Mouse (Mus musculus) erythroblast, embryonic 14.5 days (primary cell): Measurements from ENCODE around the gene Pdp2. TPM values are rescaled to one million over a fixed set of nuclear protein-coding genes. Genes with fewer than 3 reads are reported as not detected.

Experiments used
- H3K27me3 ChIP-seq: 2 replicates; pipeline ENCODE4 v1.6.1; 2012; ENCODE audit warnings: inconsistent platforms; ENCODE audit not compliant: control insufficient read depth
- H3K36me3 ChIP-seq: 2 replicates; pipeline ENCODE4 v1.6.1; 2012; ENCODE audit warnings: mild to moderate bottlenecking, inconsistent platforms; ENCODE audit not compliant: control insufficient read depth
- H3K4me1 ChIP-seq: 2 replicates; pipeline ENCODE4 v1.6.1; 2012; ENCODE audit warnings: inconsistent platforms; ENCODE audit not compliant: control insufficient read depth
- H3K4me3 ChIP-seq: replicated peaks from 2 replicates; pipeline ENCODE3; 2012; ENCODE audit warnings: moderate library complexity, mild to moderate bottlenecking, inconsistent platforms
- H3K9me3 ChIP-seq: 2 replicates; pipeline ENCODE4 v1.6.1; 2012; ENCODE audit warnings: low read length, inconsistent platforms, mixed read lengths; ENCODE audit not compliant: control insufficient read depth
- GATA1 ChIP-seq: IDR thresholded peaks from 2 replicates; pipeline ENCODE4 v1.6.1; 2012; ENCODE audit warnings: low read length, inconsistent platforms, mixed read lengths
- TAL1 ChIP-seq: IDR thresholded peaks from 3 replicates; pipeline ENCODE4 v1.6.1; 2012; ENCODE audit warnings: low read length, inconsistent platforms, mixed read lengths
- polyA plus RNA-seq: library from polyadenylated mRNA; stranded (reverse); fragments of >175 nt; gene quantifications from 2 replicates; pipeline ENCODE4 v1.2.3, GENCODE M21; 2012

Gene Pdp2
- polyA plus RNA-seq, 1 experiment = 0.01 TPM

GRCm38 (mm10) chr8:104606329-104606728 lies 15.1 kb downstream of the Pdp2 start:
- no peak for TF ChIP-seq GATA1
- no peak for TF ChIP-seq TAL1
- H3K4me1 ChIP-seq = peaks cover 12% of the 10 kb centered on the region
- H3K4me3 ChIP-seq = no peak overlapping the region
- H3K27me3 ChIP-seq = peaks cover 8% of the 10 kb centered on the region
- H3K9me3 ChIP-seq = no peaks in the 10 kb centered on the region
- no peaks in the 10 kb centered on the region for H3K36me3 ChIP-seq

- TF ChIP-seq TAL1 (no peak), GATA1 (no peak)
- Histone ChIP-seq H3K4me3 (no peak overlapping the region), H3K36me3 (no peaks in the 10 kb centered on the region), H3K27me3 (no peaks in the 10 kb centered on the region), H3K4me1 (no peaks in the 10 kb centered on the region), H3K9me3 (no peaks in the 10 kb centered on the region)
Measured at GRCm38 (mm10) chr8:104607944-104608343, 16.7 kb downstream of the Pdp2 start.

GRCm38 (mm10) chr8:104609222-104609621 lies 18.0 kb downstream of the Pdp2 start:
- Histone ChIP-seq H3K4me1 (no peaks in the 10 kb centered on the region), H3K4me3 (no peak overlapping the region), H3K27me3 (no peaks in the 10 kb centered on the region), H3K9me3 (no peaks in the 10 kb centered on the region), H3K36me3 (no peaks in the 10 kb centered on the region)
- no peak for TF ChIP-seq TAL1
- TF ChIP-seq GATA1 = no peak

GRCm38 (mm10) chr8:104610185-104610766 lies 19.0 kb downstream of the Pdp2 start:
- H3K4me1 ChIP-seq = no peaks in the 10 kb centered on the region
- no peaks in the 10 kb centered on the region for H3K36me3 ChIP-seq
- H3K4me3 ChIP-seq = no peak overlapping the region
- H3K27me3 ChIP-seq = no peaks in the 10 kb centered on the region
- no peaks in the 10 kb centered on the region for H3K9me3 ChIP-seq
- TF ChIP-seq TAL1 (no peak), GATA1 (no peak)

- TF ChIP-seq GATA1 = no peak
- no peak for TF ChIP-seq TAL1
- Histone ChIP-seq H3K27me3 (no peaks in the 10 kb centered on the region), H3K9me3 (no peaks in the 10 kb centered on the region), H3K4me1 (no peaks in the 10 kb centered on the region), H3K4me3 (no peak overlapping the region), H3K36me3 (no peaks in the 10 kb centered on the region)
Measured at GRCm38 (mm10) chr8:104611613-104612012, 20.4 kb downstream of the Pdp2 start.

GRCm38 (mm10) chr8:104613119-104613518 lies 21.9 kb downstream of the Pdp2 start:
- H3K36me3 ChIP-seq = no peaks in the 10 kb centered on the region
- no peaks in the 10 kb centered on the region for H3K27me3 ChIP-seq
- TF ChIP-seq TAL1 = no peak
- TF ChIP-seq GATA1 = no peak

GRCm38 (mm10) chr8:104620765-104621164 lies 29.5 kb downstream of the Pdp2 start:
- TF ChIP-seq TAL1 (no peak), GATA1 (no peak)
- Histone ChIP-seq H3K4me3 (no peak overlapping the region), H3K9me3 (no peaks in the 10 kb centered on the region), H3K36me3 (no peaks in the 10 kb centered on the region), H3K27me3 (no peaks in the 10 kb centered on the region), H3K4me1 (no peaks in the 10 kb centered on the region)

More at GRCm38 (mm10) chr8:104613119-104613518, 21.9 kb downstream of the Pdp2 start:
- Histone ChIP-seq H3K9me3 (no peaks in the 10 kb centered on the region), H3K4me3 (no peak overlapping the region), H3K4me1 (no peaks in the 10 kb centered on the region)

GRCm38 (mm10) chr8:104624161-104624560 lies 32.9 kb downstream of the Pdp2 start, which contains the start of gene Cdh16:
TSS of gene Cdh16 (minus strand) at chr8:104624396.
- no peak within 1 kb of the TSS for H3K4me3 ChIP-seq
- H3K36me3 ChIP-seq = no peaks in the 10 kb centered on the region
- no peaks in the 10 kb centered on the region for H3K27me3 ChIP-seq
- TF ChIP-seq TAL1 (no peak), GATA1 (no peak)
- no peaks in the 10 kb centered on the region for H3K4me1 ChIP-seq
- H3K9me3 ChIP-seq = no peaks in the 10 kb centered on the region

GRCm38 (mm10) chr8:104627065-104627740 lies 36.0 kb downstream of the Pdp2 start:
- Histone ChIP-seq H3K4me3 (no peak overlapping the region), H3K4me1 (peaks cover 14% of the 10 kb centered on the region), H3K9me3 (no peaks in the 10 kb centered on the region), H3K27me3 (peaks cover 29% of the 10 kb centered on the region), H3K36me3 (no peaks in the 10 kb centered on the region)
- TF ChIP-seq GATA1 (no peak), TAL1 (no peak)

GRCm38 (mm10) chr8:104628402-104628801 lies 37.2 kb downstream of the Pdp2 start:
- TF ChIP-seq TAL1 = no peak
- TF ChIP-seq GATA1 = no peak
- H3K36me3 ChIP-seq = no peaks in the 10 kb centered on the region
- H3K27me3 ChIP-seq = peaks cover 34% of the 10 kb centered on the region
- H3K4me1 ChIP-seq = peaks cover 14% of the 10 kb centered on the region
- H3K4me3 ChIP-seq = no peak overlapping the region
- no peaks in the 10 kb centered on the region for H3K9me3 ChIP-seq
